Mouse (Mus musculus): Measurements from ENCODE around the gene Csnka2ip. TPM values are rescaled to one million over a fixed set of nuclear protein-coding genes. Genes with fewer than 3 reads are reported as not detected.

Gene Csnka2ip
- polyA plus RNA-seq, 1 experiment from 2014 or later, result not detected

DNA sequence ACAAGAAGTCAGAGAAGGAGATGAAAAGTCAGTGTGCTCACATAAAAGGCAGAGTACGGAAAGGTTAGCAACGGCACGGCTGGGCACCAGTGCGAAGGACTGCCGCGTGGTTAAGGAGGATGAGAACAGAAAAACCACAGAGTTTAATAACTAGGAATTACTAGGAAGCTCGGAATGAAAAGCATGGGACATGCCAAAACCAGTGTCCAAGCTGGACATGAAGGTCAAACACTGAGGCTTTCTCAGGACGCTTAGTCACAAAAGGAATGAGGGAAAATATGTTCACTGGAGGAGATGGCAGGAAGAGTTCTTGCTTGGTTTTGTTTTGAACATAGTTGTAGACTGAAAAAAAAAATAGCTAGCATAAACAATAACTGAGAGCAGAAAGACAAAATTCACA lies 32.7 kb downstream of the Csnka2ip start:
- Histone ChIP-seq H3K4me3 (ENCODE audit: low read depth, low read length) (no peak overlapping the region), H3K9ac (replicated peaks) (no peak overlapping the region), H3K36me3 (replicated peaks; ENCODE audit: insufficient read depth, low read length) (no peaks in the 10 kb centered on the region), H3K27ac (ENCODE audit: low read depth) (no peak overlapping the region), H3K27me3 (ENCODE audit: insufficient read depth, low read length) (no peaks in the 10 kb centered on the region), H3K9me3 (ENCODE audit: low read length) (no peaks in the 10 kb centered on the region), H3K4me2 (ENCODE audit: low read depth, low read length) (no peak overlapping the region), H3K4me1 (ENCODE audit: insufficient read depth) (no peaks in the 10 kb centered on the region)
- no peak for ATAC-seq
- 85% methylated on average over 8 of the region's 8 CpGs for WGBS (ENCODE audit: insufficient replicate concordance)
- DNase-seq, result no peak
- TF ChIP-seq EP300 (IDR thresholded peaks at IDR 0.05; ENCODE audit: low read depth) (no peak), CTCF (IDR thresholded peaks at IDR 0.05; ENCODE audit: low read depth) (no peak)

GRCm38 (mm10) chr16:64563081-64563480 lies 39.1 kb downstream of the Csnka2ip start:
- H3K9ac ChIP-seq (replicated peaks), result no peak overlapping the region
- no peaks in the 10 kb centered on the region for H3K36me3 ChIP-seq (replicated peaks; ENCODE audit: insufficient read depth, low read length)
- ATAC-seq (no peak), DNase-seq (no peak)
- no peaks in the 10 kb centered on the region for H3K27me3 ChIP-seq (ENCODE audit: insufficient read depth, low read length)
- WGBS (ENCODE audit: insufficient replicate concordance), result 60% methylated on average over 1 of the region's 1 CpGs
- no peak overlapping the region for H3K27ac ChIP-seq (ENCODE audit: low read depth)
- TF ChIP-seq EP300 (IDR thresholded peaks at IDR 0.05; ENCODE audit: low read depth) (no peak), CTCF (IDR thresholded peaks at IDR 0.05; ENCODE audit: low read depth) (no peak)
- H3K9me3 ChIP-seq (ENCODE audit: low read length), result no peaks in the 10 kb centered on the region
- H3K4me2 ChIP-seq (ENCODE audit: low read depth, low read length), result no peak overlapping the region
- no peaks in the 10 kb centered on the region for H3K4me1 ChIP-seq (ENCODE audit: insufficient read depth)
- no peak overlapping the region for H3K4me3 ChIP-seq (ENCODE audit: low read depth, low read length)

DNA sequence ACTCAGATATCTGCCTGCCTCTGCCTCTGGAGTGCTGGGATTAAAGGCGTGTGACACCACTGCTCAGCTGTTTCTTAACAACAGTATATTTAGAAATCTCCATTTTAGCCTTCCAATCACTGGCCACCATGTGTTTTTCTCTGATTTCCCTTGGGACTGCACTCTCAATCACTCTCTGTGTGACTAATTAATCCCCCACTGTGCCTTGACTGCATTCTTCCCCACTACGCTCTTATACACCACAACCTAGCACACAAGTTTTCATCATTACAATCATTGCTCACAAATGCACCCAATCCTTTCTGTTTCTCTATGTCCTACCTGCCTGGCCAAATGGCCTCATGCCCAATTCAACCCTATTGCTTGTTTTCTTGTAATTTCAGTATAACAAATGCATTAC lies 43.7 kb downstream of the Csnka2ip start:
- Histone ChIP-seq H3K4me1 (ENCODE audit: insufficient read depth) (no peaks in the 10 kb centered on the region), H3K36me3 (replicated peaks; ENCODE audit: insufficient read depth, low read length) (no peaks in the 10 kb centered on the region), H3K27ac (ENCODE audit: low read depth) (no peak overlapping the region), H3K4me3 (ENCODE audit: low read depth, low read length) (no peak overlapping the region), H3K9me3 (ENCODE audit: low read length) (no peaks in the 10 kb centered on the region), H3K27me3 (ENCODE audit: insufficient read depth, low read length) (no peaks in the 10 kb centered on the region), H3K9ac (replicated peaks) (no peak overlapping the region), H3K4me2 (ENCODE audit: low read depth, low read length) (no peak overlapping the region)
- TF ChIP-seq EP300 (IDR thresholded peaks at IDR 0.05; ENCODE audit: low read depth) (no peak), CTCF (IDR thresholded peaks at IDR 0.05; ENCODE audit: low read depth) (no peak)
- ATAC-seq (no peak), DNase-seq (no peak)
- WGBS (ENCODE audit: insufficient replicate concordance), result 81% methylated on average over 2 of the region's 2 CpGs

DNA sequence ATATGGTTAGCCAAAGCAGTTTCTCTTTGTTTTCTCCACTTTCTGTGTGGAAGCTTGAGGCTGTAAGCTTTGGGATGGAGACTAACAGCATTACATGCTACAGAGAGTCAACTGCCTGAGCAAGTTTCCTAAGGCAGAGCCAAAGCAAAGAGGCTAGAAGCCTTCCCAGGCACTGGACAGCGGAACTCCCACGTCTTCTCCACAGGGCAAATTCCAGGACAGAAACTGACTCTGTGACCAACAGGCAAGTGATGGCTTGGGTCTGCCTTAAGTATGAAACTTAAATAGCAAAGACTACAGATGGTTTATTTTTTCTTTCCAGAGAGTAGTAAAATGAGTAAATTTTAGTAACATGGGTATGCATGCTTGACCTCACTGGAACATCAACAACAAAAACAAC lies 75.3 kb downstream of the Csnka2ip start:
- Histone ChIP-seq H3K4me3 (ENCODE audit: low read depth, low read length) (no peak overlapping the region), H3K4me1 (ENCODE audit: insufficient read depth) (no peaks in the 10 kb centered on the region), H3K9ac (replicated peaks) (no peak overlapping the region), H3K27ac (ENCODE audit: low read depth) (no peak overlapping the region), H3K4me2 (ENCODE audit: low read depth, low read length) (no peak overlapping the region), H3K27me3 (ENCODE audit: insufficient read depth, low read length) (no peaks in the 10 kb centered on the region), H3K9me3 (ENCODE audit: low read length) (no peaks in the 10 kb centered on the region), H3K36me3 (replicated peaks; ENCODE audit: insufficient read depth, low read length) (no peaks in the 10 kb centered on the region)
- ATAC-seq (no peak), DNase-seq (no peak)
- 92% methylated on average over 2 of the region's 2 CpGs for whole genome bisulfite sequencing (ENCODE audit: insufficient replicate concordance)
- TF ChIP-seq EP300 (IDR thresholded peaks at IDR 0.05; ENCODE audit: low read depth), result no peak
- no peak for TF ChIP-seq CTCF (IDR thresholded peaks at IDR 0.05; ENCODE audit: low read depth)

GRCm38 (mm10) chr16:64524051-64524645 lies 78.1 kb downstream of the Csnka2ip start:
- H3K36me3 ChIP-seq (replicated peaks; ENCODE audit: insufficient read depth, low read length), result no peaks in the 10 kb centered on the region
- no peak overlapping the region for H3K4me3 ChIP-seq (ENCODE audit: low read depth, low read length)
- no peaks in the 10 kb centered on the region for H3K27me3 ChIP-seq (ENCODE audit: insufficient read depth, low read length)
- no peak for TF ChIP-seq EP300 (IDR thresholded peaks at IDR 0.05; ENCODE audit: low read depth)
- TF ChIP-seq CTCF (IDR thresholded peaks at IDR 0.05; ENCODE audit: low read depth), result no peak
- 63% methylated on average over 5 of the region's 5 CpGs for WGBS (ENCODE audit: insufficient replicate concordance)
- H3K9me3 ChIP-seq (ENCODE audit: low read length), result no peaks in the 10 kb centered on the region
- H3K9ac ChIP-seq (replicated peaks), result no peak overlapping the region
- no peak overlapping the region for H3K27ac ChIP-seq (ENCODE audit: low read depth)
- H3K4me2 ChIP-seq (ENCODE audit: low read depth, low read length), result no peak overlapping the region
- DNase-seq (no peak), ATAC-seq (no peak)
- H3K4me1 ChIP-seq (ENCODE audit: insufficient read depth), result no peaks in the 10 kb centered on the region

DNA sequence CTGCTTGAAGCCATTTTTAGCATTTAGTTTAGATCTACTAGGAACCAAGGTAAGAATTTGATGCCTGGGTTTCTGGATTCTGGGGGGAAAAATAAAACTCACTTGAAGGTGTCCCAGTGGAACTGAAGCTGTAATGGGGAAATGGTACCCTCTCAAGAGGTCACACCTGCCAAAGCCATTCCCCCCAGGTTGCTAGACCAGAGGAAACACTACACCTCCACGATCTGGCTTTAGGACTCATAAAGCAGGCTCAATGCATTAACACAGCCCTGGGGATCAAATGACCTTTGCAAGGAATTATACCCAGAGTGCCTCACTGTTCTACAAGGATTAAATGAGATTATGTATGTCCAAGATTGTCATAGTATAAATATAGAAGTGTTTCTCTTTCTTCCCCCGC lies 88.8 kb downstream of the Csnka2ip start:
- ATAC-seq (no peak), DNase-seq (no peak)
- Histone ChIP-seq H3K4me2 (ENCODE audit: low read depth, low read length) (no peak overlapping the region), H3K4me1 (ENCODE audit: insufficient read depth) (no peaks in the 10 kb centered on the region), H3K4me3 (ENCODE audit: low read depth, low read length) (no peak overlapping the region), H3K9me3 (ENCODE audit: low read length) (no peaks in the 10 kb centered on the region), H3K36me3 (replicated peaks; ENCODE audit: insufficient read depth, low read length) (no peaks in the 10 kb centered on the region), H3K27ac (ENCODE audit: low read depth) (no peak overlapping the region), H3K27me3 (ENCODE audit: insufficient read depth, low read length) (no peaks in the 10 kb centered on the region), H3K9ac (replicated peaks) (no peak overlapping the region)
- TF ChIP-seq EP300 (IDR thresholded peaks at IDR 0.05; ENCODE audit: low read depth) (no peak), CTCF (IDR thresholded peaks at IDR 0.05; ENCODE audit: low read depth) (no peak)
- 81% methylated on average over 2 of the region's 2 CpGs for whole genome bisulfite sequencing (ENCODE audit: insufficient replicate concordance)

Other genes with a start within 250 kb of the Csnka2ip start
- 10.0 and 10.5 TPM in 2 replicates for gene 4930453N24Rik, start 168.8 kb upstream of the Csnka2ip start, polyA plus RNA-seq (2015; fragmentation: Nextera tagmentation; extraction: Ambion mirVana)
- 2.1 TPM in 2 replicates for gene Zfp654, start 249.2 kb upstream of the Csnka2ip start, polyA plus RNA-seq (2015; fragmentation: Nextera tagmentation; extraction: Ambion mirVana)
- 22.7 and 23.8 TPM in 2 replicates for gene Cggbp1, start 249.6 kb upstream of the Csnka2ip start, polyA plus RNA-seq (2015; fragmentation: Nextera tagmentation; extraction: Ambion mirVana)